8 mouse cellular contexts compared by ENCODE assay signal in genomic region chr17:47140969-47141842, GRCm38 (mm10).
DNase-seq lines count a peak whose midpoint lies in the region; ATAC-seq and TF ChIP-seq lines count a peak whose summit lies in the region.

No protein-coding gene starts in this region.

- peak overlapping the region; percentile 88 for H3K4me2 ChIP-seq in intestine, embryonic 16.5 days (ENCODE audit: low read depth, low read length)
- peak overlapping the region; percentile 77 for H3K4me2 ChIP-seq in midbrain, embryonic 13.5 days (replicated peaks)

- no peak overlapping the region for H3K27ac ChIP-seq in cortical plate, adult 2 months (ENCODE audit: insufficient read depth, low read length)
- peak overlapping the region; percentile 99 for H3K27ac ChIP-seq in intestine, embryonic 16.5 days (ENCODE audit: low read length)
- peak overlapping the region; percentile 98 for H3K27ac ChIP-seq in limb, embryonic 10.5 days
- H3K27ac ChIP-seq in midbrain, embryonic 13.5 days: peak overlapping the region; percentile 100

- H3K27me3 ChIP-seq in intestine, embryonic 16.5 days (replicated peaks; ENCODE audit: control insufficient read depth, insufficient read depth, low read length): no peaks in the 10 kb centered on the region
- H3K27me3 ChIP-seq in limb, embryonic 10.5 days (ENCODE audit: low read depth, poor library complexity, severe bottlenecking): 0 out of 2 replicates have a peak, but pooled peaks cover 6% of the 10 kb centered on the region
- H3K27me3 ChIP-seq in midbrain, embryonic 13.5 days: no peaks in the 10 kb centered on the region
- H3K27me3 ChIP-seq in splenic B cell, adult 2 months (ENCODE audit: control insufficient read depth, insufficient read depth, low read length, poor library complexity, severe bottlenecking): peaks cover 2% of the 10 kb centered on the region; the same call in 1 of the 2 replicates

- TF ChIP-seq CTCF in cortical plate, adult 2 months (IDR thresholded peaks at IDR 0.05; ENCODE audit: extremely low read depth, insufficient read depth, low read length): no peak

- ATAC-seq in intestine, embryonic 16.5 days: peak; percentile 54
- ATAC-seq in midbrain, embryonic 13.5 days: peak; percentile 75

- peak overlapping the region; percentile 89 for H3K9ac ChIP-seq in intestine, embryonic 16.5 days (ENCODE audit: low read depth, low read length)
- peak overlapping the region; percentile 95 for H3K9ac ChIP-seq in midbrain, embryonic 13.5 days (replicated peaks)

- under 1% methylated on average over 34 of the region's 35 CpGs for WGBS in intestine, embryonic 16.5 days
- WGBS in limb, embryonic 10.5 days: 2% methylated on average over 35 of the region's 35 CpGs
- 1% methylated on average over 35 of the region's 35 CpGs for WGBS in midbrain, embryonic 13.5 days

- H3K36me3 ChIP-seq in intestine, embryonic 16.5 days (ENCODE audit: control insufficient read depth, insufficient read depth, low read length): no peaks in the 10 kb centered on the region
- H3K36me3 ChIP-seq in limb, embryonic 10.5 days: peaks cover 12% of the 10 kb centered on the region
- H3K36me3 ChIP-seq in midbrain, embryonic 13.5 days: no peaks in the 10 kb centered on the region
- no peaks in the 10 kb centered on the region for H3K36me3 ChIP-seq in splenic B cell, adult 2 months (ENCODE audit: control insufficient read depth, insufficient read depth, low read length, poor library complexity, severe bottlenecking)

- peak overlapping the region; percentile 85 for H3K4me3 ChIP-seq in cortical plate, adult 2 months (ENCODE audit: insufficient read depth, low read length)
- H3K4me3 ChIP-seq in intestine, embryonic 16.5 days (ENCODE audit: low read length): peak overlapping the region; percentile 73
- H3K4me3 ChIP-seq in limb, embryonic 10.5 days: peak overlapping the region; percentile 76
- H3K4me3 ChIP-seq in midbrain, embryonic 13.5 days (replicated peaks): peak overlapping the region; percentile 51

- H3K4me1 ChIP-seq in cortical plate, adult 2 months (ENCODE audit: control insufficient read depth, insufficient read depth, low read length): 0 out of 2 replicates have a peak, but pooled peaks cover 1% of the 10 kb centered on the region
- H3K4me1 ChIP-seq in intestine, embryonic 16.5 days (ENCODE audit: control insufficient read depth, insufficient read depth, low read length): peaks cover 34% of the 10 kb centered on the region
- H3K4me1 ChIP-seq in limb, embryonic 10.5 days: peaks cover 45% of the 10 kb centered on the region
- H3K4me1 ChIP-seq in midbrain, embryonic 13.5 days (replicated peaks): peaks cover 52% of the 10 kb centered on the region

- TF ChIP-seq POLR2A in cortical plate, adult 2 months (IDR thresholded peaks at IDR 0.05; ENCODE audit: extremely low read depth, insufficient read depth, low read length): peak; percentile 40; the same call in 1 of the 2 replicates

- H3K9me3 ChIP-seq in intestine, embryonic 16.5 days (ENCODE audit: control insufficient read depth, low read length): no peaks in the 10 kb centered on the region
- H3K9me3 ChIP-seq in limb, embryonic 10.5 days (replicated peaks): no peaks in the 10 kb centered on the region
- H3K9me3 ChIP-seq in midbrain, embryonic 13.5 days: no peaks in the 10 kb centered on the region

- intact Hi-C loops in heart, postnatal 25 days (cut with DNase I): loop anchor here (5.0 kb wide), 1 partner anchor 41 kb away; no protein-coding TSS in a partner anchor

- DNase-seq in heart, adult 11 months: peak; percentile 98
- no peak for DNase-seq in heart, postnatal 25 days (ENCODE audit: low spot score)
- peak; percentile 66 for DNase-seq in gastrocnemius, postnatal 25 days
- peak; percentile 85 for DNase-seq in limb, embryonic 10.5 days (ENCODE audit: low spot score)
- DNase-seq in splenic B cell, adult 2 months (ENCODE audit: low read depth, low spot score): peak; percentile 21
